Mouse (Mus musculus) adrenal gland, postnatal 14 days (tissue): Measurements from ENCODE around the gene Dcst2. TPM values are rescaled to one million over a fixed set of nuclear protein-coding genes. Genes with fewer than 3 reads are reported as not detected.

ENCODE experiments used
- DNase-seq: peaks from one replicate; pipeline ENCODE4 v3.0.0; 2021; ENCODE audit warnings: mixed read lengths
- total RNA-seq: library from RNA; stranded (reverse); gene quantifications from 2 replicates; pipeline ENCODE4 v1.2.3, GENCODE M21; 2021

The Dcst2 gene
- total RNA-seq, 1 experiment from 2014 or later: 0.70 TPM

DNA sequence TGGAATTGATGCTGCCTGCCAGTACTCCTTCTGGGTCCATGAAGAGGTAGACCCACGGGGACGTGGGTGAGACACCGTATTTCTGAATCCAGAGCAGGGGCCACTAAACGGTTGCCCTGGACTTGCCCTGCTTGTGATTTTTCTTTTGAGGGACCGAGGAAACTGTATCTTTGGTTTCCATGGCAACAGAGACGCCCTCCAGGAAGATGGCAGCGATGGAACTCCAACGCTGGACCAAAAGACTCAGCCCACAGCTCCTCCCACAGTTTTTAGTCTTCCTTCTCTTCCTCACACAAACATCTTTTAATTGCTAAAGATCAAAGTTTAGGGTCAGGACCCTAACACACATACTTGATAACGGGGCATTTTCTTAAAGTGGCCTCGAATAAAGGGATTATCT, 29.8 kb upstream of the Dcst2 start:
- DNase-seq: no peak

- no peak for DNase-seq
Observed at GRCm38 (mm10) chr3:89332476-89332875, 29.3 kb upstream of the Dcst2 start.

DNA sequence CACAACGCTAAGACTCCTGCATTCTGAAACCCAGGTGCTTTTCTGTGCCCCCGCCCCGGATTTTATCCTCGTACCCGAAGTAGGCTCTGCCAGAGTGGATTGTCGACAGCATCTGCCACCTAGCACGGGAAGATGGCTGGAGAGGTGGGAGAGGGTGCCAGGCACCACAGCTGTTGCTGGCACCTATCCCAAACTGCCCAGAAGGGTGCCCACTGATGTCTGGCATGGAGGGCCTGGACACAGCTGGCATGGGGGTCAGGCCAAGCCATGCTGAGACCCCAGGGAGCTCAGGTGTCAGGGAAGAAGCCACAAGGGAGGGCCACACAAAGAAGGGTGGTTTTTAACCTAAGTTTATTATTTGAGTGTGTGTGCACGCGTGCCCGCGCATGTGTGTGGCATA, 28.7 kb upstream of the Dcst2 start:
- DNase-seq: no peak

DNA sequence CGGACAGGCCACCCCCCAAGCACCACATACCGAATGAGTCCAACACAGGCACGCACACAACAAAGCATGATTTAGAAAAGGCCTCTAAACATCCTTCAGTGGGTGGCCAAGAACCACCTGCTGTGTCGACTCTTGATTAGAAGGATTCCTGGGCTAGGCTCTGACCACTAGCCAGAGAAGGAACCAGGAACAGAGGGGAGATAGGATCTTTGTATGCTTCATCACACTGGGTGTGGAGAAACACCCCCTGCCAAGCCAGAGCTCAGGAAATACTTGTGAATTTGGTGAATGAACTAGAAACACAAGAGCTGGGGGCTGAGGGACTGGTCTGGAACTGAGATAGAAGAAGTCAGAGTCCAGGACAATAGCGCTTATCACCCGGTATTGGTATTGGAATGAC, 25.2 kb upstream of the Dcst2 start:
- no peak for DNase-seq

DNA sequence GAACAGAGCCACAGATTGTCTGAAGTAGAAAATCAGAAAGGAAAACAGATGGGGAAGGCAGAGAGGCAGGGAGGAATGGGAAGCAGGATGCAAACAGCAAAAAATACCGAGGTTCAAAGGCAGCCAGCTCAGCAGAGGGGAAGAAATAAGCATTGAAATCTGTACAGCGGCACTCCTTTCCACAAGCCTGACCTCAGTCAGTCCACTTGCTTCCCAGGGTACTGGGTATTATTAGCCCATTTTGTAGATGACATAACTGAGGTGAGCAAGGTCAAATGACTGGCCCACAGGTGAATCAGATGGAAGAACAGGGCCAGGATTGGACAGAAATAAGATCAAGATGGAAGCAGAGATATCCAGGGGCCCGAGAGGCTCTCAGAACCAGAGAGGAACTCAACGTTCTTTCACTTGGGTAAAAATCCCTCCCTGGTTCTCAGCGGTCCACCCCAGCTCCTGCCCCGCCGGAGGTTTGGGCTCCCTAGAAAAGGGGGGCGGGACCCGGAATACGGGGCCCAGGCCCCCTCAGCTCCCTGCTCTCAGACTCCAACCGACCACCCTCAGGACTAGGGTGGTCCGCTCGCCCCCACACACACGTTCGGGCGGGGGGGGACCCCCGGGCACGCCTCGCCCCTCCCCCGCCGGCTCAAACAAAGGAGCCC, 24.6 kb upstream of the Dcst2 start:
- no peak for DNase-seq

GRCm38 (mm10) chr3:89337721-89338578, 23.8 kb upstream of the Dcst2 start, which contains the start of gene Efna4:
Gene Efna4 (minus strand): TSS chr3:89338028.
- DNase-seq: peak; percentile 64

DNA sequence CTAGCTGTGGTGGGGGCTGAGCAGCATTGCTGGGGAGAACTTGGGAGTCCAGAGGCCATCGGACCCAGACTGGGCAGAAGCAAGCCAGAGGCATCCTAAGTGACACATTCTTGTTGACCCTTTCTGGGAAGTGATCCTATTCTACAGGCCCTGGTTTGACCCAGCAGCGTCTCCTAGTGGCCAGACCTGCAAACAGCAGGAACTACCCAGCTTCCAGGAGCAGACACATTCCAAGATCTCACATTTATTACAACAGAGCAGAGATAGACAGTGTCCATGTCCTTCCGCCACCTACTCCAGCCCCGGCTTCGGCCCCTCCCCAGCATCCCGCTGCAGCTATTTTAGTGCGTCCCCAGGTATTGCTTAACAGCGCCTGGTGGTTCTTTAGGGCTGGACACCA, 22.4 kb upstream of the Dcst2 start:
- DNase-seq: peak; percentile 83

DNA sequence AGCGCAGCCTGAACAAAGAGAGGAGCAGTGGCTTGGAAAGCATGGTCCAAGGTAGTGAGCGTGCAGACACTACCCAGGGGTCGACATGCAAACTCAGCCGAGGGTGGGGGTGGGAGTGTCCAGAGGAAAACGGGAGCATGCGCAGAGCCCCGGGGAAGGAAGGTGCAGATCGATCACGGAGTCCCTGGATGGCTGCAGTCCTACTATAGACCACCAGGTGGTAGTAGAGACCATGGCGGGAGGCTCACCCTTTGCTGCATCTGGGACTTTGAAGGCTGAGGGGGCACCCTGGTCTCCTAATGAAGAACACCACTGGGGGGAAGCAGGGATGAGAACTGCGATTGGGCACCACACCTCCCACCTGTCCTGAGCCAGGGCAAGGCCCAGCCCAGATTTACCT, 21.3 kb upstream of the Dcst2 start:
- DNase-seq: peak; percentile 84

DNA sequence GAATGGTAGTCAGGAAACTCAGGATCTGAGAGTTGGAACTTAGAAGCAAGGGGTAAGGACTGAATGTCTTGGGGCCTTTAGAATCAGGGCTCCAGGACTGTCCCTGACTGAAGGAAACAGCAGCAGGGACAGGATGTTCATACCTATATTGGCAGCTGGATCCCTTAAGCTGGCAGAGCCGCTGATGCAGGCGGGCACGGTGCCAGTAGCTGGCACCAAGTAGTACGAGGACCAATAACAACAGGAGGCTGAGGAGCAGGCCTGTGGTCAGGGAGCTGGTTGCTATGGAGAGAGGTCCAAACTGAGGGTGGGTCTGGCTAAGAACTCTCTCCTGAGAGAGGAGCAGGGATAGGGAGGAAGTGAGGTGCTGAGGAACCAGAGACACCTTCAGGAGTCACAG, 20.0 kb upstream of the Dcst2 start:
- DNase-seq: no peak

DNA sequence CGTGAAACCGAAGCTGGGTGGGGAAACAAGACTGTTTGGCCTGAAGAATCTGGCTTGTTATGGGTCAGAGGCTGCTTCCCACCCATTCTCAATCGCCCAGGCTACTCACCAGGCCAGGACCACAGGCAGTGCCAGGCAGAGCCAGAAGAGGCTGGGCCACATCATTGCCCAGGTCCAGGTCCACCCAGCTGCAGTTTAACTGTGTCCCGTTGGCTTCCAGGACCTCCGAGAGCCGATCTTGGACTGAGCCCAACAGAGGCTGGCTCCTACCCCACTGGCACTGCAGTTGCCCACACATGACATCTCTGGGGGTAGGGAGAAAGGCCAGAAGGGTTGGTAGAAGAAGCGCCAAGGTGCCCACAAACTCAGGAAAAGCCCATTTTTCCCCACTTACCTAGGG, 18.5 kb upstream of the Dcst2 start:
- no peak for DNase-seq

DNA sequence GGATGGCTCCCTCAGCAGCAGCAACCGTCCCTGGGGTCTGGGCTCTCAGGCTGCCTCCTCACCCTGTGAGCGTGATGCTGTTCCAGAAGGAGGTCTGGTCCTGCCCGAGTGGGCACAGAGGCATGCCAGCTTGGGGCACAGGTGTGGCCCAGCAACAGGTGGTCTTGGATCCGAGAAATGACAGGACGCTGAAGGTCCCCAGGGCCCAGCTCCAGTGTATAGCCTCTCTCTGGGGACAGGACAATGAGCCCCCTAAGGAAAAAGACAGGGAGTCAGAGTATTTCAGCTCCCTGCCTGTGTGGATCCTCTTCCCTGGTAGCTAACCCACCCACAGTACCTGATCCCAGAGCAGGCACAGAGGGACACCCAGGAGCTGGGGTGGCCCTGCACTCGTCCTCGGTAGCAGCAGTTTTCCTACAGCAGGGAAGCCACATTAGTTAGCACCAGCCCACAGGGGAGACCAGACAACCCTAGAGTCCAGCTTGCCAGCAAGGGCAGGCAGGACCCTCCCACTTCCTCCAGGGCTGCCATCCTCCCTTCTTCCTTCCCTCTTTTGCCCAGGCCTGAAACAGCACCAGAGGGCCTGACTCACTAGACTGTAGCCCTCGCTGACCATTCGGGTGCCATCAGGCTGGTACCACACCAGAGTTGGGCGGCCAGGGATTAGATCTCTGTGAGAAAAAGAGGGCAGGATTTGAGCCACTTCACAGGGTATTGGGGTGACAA, 14.8 kb upstream of the Dcst2 start:
- DNase-seq: no peak

DNA sequence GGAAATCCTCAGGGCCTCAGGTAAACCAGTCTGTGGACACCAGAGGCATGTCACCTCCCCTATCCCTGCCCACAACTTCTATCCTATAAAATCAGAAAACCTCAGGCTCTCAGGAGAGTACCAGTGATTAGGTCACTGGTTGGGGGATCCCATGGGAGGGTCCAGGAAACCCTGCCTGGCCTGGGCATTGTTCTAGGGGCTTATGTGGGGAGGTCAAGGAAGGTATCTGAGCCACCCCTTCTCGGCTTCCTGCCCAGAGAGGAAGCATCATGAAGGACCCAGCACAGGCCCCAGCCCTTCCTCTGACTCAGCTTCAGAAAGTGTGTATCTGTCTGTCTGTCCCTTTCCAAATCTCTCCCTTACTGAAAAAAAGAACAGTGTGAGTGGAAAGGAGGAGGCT, 13.9 kb upstream of the Dcst2 start:
- DNase-seq: no peak

DNA sequence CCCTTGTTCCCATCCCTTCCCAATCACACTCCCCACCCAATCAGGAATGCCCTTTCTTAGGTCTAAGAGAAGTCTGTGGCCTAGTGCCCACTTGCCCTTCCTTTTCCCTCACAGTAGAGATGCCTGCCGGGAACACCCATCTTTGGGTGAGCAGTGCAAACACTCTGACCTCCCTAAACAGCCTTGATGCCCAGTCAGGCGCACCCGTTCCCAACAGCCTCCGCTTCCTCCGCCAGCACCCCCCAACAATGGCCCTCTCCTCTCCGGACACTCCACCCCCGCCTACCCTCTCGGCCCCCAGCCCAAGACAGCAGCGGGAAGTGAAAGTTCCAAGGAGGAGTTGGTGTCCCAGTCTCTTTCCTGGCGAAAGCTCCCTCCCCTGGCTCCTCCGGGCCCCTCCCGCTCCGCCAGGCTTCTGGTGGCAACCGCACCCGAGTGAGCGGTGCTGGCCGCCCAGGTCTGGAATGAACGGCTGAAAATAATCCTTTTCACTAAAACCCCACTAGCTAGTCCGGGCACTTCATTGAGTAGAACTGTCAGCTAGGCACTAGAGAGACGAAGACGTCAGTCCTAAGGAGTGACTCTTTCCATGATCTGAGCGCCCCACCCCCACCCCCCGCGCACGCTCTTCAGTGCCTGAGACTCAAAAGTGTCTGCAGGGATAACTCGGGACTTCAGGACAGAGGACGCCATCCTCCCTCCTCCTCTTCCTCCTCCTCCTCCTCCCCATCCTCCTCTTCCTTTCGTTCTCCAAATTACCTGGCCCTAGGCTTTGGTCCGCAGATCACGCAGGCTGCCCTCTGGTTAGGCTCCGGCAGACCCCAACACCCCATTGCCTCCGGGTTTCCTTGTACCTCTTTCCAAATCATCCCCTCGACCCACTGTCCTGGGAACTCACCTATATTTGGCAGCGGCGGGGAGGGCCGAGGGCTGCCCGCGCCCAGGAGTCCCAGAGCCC, 12.6 kb upstream of the Dcst2 start:
- peak; percentile 75 for DNase-seq

- DNase-seq: peak; percentile 94
Observed at GRCm38 (mm10) chr3:89349869-89350501, 11.8 kb upstream of the Dcst2 start, which contains the start of gene Adam15. Gene Adam15 (minus strand): TSS chr3:89349996.

- DNase-seq: no peak
Observed at GRCm38 (mm10) chr3:89351271-89351670, 10.5 kb upstream of the Dcst2 start.

GRCm38 (mm10) chr3:89354816-89355511, 6.8 kb upstream of the Dcst2 start:
- peak; percentile 95 for DNase-seq

DNA sequence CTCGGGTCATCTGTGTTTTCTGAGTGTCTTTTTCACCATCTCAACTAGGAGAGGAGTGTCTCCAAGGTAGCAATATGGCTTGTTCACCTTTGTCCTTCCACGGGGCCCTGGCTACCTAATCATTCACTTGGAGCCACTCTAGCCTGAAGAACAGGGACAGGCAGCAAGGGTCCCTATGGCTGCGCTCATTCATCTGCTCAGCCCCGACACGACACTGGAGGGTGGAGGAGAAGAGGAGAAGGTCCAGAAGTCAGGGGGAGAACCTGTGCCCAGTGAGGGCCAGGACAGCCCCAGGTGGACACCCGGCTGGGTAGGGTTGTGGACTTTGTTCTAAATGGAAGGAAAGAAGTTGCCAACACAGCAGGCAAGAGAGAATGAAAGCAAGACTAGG, 6.3 kb upstream of the Dcst2 start:
- DNase-seq: no peak

- no peak for DNase-seq
Observed at GRCm38 (mm10) chr3:89356029-89356428, 5.7 kb upstream of the Dcst2 start.

DNA sequence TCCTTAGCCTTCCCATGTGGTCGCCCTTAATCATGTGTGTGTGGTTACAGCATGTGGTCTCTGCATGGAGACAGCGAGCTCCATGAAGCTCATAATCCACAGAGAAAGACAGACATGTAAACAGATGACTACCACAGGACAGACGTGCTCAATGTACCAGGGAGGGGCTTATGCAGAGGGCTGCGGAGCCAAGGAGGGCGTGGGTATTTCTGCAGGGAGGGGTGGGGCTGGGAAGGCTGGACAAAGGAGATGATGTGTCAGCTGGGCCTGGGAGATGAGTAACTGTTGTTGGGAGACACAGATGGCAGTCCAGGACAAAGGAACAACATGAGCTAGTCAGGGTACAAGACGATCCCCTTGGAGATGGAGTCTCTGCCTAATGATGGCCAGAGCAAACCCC, 2.1 kb upstream of the Dcst2 start:
- DNase-seq: no peak

DNA sequence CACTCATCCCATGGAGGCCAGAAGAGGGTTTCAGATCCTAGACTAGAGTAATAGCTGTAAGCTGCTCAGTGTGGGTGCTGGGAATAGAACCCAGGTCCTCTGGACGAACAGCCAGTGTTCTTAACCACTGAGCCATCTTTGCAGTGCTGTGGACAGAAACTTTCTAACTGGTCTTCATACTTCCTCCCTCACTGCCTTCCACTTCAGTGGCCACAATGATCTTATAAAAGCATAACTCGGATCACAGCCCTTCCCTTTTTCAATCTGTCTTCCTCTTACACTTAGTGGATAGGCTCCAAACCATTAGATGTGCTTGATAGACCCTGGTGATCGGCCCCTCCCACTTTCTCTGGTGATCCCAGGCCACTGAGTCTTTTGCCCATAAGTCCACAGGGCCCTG, 1.5 kb upstream of the Dcst2 start:
- DNase-seq: no peak

DNA sequence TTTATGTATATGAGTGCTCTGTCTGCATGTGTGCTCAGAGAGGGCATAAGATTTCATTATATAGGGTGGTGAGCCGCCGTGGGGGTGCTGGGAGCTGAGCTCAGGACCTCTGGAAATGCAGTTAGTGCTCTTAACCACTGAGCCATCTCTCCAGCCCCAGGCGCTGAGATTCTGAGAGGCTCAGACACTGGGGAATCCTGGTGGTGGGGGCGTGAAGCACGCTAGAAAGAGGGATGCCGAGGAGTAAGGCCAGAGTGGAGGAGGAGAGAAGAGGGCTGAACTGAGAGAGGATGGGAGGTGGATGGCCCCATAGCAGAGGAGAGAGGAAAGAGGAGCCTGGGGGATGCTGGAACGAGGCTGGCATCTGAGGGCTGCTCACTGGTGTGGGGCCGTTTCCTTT, 2.9 kb downstream of the Dcst2 start:
- DNase-seq: no peak
